Mouse (Mus musculus) lung, adult 2 months (tissue): Measurements from ENCODE around the gene Zbtb5.

Experiments
- CTCF ChIP-seq: fragments of 200-500 bp; IDR thresholded peaks from 2 replicates; pipeline ENCODE4 v1.5.1; 2011; ENCODE audit warnings: mild to moderate bottlenecking, low read length, control low read depth; ENCODE audit not compliant: insufficient read depth
- POLR2A ChIP-seq: fragments of 200-500 bp; IDR thresholded peaks from 2 replicates; pipeline ENCODE4 v1.6.1; 2011; ENCODE audit warnings: low read depth, mild to moderate bottlenecking, control low read depth, low read length, borderline replicate concordance; ENCODE audit errors: extremely low read depth

DNA sequence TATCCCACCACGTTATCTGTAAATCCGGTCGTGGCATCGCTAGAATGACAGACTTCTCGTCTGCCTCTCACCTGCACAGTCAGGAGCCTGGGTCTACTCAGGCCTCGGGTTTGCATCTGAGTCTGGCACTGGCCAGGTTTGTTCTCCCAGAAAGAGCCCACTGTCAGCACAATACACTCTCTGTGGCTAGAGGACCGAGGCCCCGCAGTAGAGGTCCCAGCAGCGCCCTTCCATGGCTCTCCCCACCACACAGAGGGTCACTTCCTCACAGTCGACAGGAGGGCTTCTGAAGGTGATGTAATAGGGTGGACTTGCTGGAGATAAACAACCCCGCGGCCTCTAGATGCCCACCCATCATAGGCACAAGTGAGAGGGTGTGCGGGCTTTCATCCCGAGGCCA is 38.3 kb downstream of the Zbtb5 start:
- TF ChIP-seq CTCF: no peak
- no peak for TF ChIP-seq POLR2A
